Mouse (Mus musculus) thymus, postnatal 10 days (tissue): ENCODE data around the gene Pym1.

Experiments
- DNase-seq, 2 experiments: peaks; one replicate each; pipeline ENCODE4 v3.0.0; 2021; ENCODE audit warnings: low spot score in 2 of 2

Pym1 gene

DNA sequence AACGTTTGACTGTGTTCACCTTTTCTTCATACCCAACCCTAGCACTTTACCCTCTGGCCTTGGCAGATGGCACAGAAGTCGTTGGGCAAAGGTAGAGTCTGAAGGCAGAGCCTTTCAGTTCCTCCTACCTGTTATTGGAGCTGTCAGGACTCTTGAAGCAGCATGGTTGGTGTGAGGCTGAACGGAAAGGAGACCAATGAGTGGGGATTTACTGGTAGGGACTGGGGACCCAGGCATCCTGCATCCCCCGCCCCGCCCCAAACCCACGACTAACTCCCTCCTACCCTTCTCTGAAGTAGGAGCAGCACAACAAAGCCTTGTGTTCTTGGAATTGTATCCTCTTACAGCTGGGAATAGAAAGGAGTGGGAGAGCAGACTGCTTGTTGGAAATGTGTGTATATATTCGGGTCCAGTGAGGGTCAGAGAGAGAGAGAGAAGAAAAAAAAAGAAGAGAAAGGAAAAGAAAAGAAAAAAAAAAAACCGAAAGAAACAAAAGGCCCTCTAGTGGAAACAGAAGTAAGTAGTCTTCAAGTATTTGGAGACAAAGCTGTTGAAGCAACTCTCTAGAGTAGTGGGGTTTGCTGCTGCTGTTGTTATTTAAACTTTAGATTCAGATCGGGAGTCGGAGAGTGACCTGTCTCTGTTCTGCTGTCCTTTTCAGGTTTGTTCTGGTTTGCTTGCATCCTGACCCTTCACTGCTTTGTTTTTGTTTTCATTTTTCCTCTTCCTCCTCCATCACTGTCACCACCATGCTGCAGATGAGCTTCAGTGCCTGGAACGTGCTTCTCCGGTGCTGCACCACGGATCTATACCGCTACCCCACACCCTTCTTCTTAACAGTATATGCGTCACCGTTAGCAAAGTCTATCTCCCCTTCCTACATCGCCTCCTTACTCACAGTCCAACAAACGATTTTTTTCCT is 2.7 kb upstream of the Pym1 start, which contains the start of gene Dgka:
Dgka (minus strand) TSS at position 176 of the 922 bp plus-strand sequence.
- DNase-seq = peak; percentile 76

DNA sequence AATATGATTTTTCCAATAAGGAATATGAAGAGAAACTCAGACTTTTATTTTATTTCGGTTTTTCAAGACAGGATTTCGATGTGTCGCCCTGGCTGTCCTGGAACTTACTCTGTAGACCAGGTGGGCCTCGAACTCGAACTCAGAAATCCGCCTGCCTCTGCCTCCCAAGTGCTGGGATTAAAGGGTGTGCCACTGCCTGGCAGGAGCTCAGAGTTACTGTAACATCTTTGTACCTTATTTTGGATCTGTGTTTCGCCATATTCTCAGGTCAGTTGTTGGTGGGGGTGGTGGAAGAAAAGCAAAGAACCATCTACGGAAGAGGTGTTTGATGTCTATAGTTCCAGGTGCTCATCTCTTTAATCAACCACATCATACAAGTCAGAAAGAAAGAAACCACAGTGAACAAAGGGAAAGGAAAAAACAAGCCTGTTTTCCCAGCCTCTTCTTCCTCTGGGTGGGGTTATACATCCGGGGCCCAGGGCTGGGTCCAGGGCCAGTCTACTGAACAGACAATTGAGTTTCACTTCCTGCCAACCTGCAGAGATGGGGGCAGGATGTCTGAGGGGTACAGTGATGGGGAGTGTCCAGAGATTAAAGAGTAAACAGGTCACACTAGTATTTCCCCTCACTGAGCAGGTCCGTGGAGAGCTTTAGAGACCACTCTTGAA is 1.6 kb upstream of the Pym1 start:
- DNase-seq = peak; percentile 84 to 90

DNA sequence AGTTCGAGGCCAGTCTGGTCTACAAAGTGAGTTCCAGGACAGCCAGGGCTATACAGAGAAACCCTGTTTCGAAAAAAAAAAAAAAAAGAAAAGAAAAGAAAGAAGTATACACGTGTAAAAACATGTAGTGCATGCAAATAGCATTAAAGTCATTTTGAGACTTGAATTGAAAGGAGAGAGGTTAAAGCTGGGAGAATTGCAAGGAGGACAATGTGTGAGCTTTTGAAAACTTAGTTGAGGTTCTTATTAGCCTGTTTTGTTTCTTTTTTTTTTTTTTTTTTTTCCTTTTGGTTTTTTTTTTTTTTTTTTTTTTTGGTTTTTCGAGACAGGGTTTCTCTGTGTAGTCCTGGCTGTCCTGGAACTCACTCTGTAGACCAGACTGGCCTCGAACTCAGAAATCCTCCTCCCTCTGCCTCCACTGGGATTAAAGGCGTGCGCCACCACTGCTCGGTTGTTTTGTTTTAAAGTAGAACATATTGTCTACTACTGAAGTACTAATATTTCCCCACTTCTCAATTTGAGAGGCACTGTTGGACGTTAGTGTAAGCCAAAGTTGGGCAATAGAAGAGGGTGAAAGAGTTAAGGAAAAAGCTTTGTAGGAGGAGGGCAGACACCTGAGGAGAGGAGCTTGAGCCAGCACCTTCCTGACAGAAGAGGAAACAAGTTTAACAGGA is 580 bp upstream of the Pym1 start:
- no peak for DNase-seq

DNA sequence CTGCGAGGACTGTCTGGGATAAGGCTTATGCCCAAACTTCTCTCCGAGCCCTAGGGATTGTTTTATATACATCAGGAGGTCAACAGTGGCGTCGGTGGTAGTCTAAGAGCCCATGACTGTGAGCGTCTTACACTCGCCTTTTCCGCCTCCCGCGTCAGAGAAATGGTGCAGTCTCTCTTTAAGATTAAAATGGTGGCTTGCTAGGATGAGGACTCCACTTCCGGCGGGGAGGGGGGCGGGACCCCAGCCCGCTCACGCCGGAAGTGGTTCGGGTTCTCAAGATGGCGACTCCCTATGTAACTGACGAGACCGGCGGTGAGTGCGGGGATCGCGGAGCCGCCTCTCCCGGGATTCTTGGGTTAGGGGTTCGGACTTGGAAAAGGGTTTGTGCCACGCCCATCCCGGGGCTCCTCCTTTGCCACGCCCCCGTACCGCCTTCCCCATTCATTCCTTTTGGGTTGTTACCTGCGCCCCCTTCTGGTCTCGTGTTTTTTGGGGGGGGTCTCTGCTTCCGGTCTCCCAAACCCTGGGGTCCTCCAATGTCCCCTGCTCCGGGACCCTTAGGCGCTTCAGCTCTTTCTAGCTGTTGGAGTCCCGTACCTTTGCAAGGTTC is 669 bp downstream of the Pym1 start:
- peak; percentile 76 to 81 for DNase-seq

- DNase-seq = peak in 1 of 2 experiments; percentile 21
Observed at GRCm38 (mm10) chr10:128772895-128773294, 25.2 kb downstream of the Pym1 start.

DNA sequence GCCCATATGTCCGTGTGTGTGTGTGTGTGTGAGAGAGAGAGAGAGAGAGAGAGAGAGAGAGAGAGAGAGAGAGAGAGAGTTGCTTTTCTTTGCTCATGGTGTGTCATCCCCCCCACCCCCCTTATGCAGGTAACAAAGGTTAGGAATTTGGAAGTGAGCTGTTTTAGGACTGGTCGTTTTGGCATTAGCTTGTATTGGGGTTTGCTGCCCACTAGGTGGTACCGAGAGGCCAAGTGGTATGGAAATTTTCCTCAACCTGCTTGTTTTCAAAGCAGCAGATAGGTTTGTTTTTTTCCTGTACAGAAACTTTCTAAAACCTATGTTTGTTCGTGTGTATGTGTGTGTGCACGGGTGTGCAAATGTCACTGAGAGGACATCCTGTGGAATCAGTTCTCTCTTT is 26.0 kb downstream of the Pym1 start:
- DNase-seq = no peak

DNA sequence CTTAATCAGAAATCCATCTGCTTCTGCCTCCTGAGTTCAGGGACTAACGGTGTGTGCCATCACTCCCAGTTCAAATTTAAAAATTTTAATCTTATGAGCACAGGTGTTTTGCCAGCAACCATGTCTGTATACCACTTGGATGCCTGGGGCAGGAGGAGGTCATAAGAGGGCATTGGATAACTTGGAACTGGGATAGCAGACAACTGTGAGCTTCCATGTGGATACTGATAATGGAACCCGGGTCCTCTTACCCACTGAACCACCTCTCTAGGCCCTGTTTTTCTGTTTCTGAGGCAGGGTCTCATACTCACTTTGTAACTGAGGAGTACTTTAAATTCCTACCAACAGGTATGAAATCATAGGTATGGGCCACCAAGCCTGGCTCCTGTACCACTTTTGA is 30.8 kb downstream of the Pym1 start:
- DNase-seq = no peak

GRCm38 (mm10) chr10:128779011-128779795 is 31.5 kb downstream of the Pym1 start:
- DNase-seq = no peak

- DNase-seq = no peak
Observed at GRCm38 (mm10) chr10:128780200-128780599, 32.5 kb downstream of the Pym1 start.

- DNase-seq = no peak
Observed at GRCm38 (mm10) chr10:128790398-128791124, 42.9 kb downstream of the Pym1 start, which contains the start of gene Mmp19. Gene Mmp19, plus strand, starts transcription at chr10:128790910.

- no peak for DNase-seq
Observed at GRCm38 (mm10) chr10:128792041-128792440, 44.4 kb downstream of the Pym1 start.

DNA sequence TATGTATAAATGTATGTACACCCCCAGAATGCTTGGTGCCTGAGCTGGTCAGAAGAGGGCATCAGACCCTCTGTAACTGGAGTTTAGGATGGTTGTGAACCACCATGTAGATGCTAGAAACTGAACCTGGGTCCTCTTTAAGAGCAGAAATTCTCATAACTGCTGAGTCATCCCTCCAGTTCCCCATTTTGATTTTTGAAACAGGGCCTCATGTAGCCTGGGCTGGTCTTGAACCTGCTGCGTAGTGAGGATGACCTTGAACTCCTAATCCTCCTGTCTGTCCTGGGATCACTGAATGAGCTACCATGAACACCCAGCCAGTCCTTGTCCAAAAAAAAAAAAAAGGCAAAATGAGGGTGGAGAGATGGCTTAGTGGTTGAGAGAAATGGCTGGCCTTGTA is 45.6 kb downstream of the Pym1 start:
- DNase-seq = no peak

GRCm38 (mm10) chr10:128794391-128794790 is 46.7 kb downstream of the Pym1 start:
- no peak for DNase-seq

DNA sequence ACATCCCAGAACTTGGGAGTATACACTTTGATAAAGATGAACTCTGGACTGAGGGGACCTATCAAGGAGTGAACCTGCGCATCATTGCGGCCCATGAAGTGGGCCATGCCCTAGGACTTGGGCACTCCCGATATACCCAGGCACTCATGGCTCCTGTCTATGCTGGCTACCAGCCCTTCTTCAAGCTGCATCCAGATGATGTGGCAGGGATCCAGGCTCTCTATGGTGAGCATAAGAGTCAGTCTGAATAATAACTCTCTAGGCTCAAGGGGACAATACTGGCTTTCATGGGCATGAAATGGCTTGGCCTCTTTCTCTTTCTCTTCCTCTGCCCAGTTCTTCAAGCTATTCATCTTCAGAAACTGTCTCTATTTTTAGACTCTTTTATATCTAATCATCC is 47.9 kb downstream of the Pym1 start:
- no peak for DNase-seq

GRCm38 (mm10) chr10:128798676-128799075 is 51.0 kb downstream of the Pym1 start:
- DNase-seq = no peak

- no peak for DNase-seq
Observed at GRCm38 (mm10) chr10:128801981-128802495, 54.3 kb downstream of the Pym1 start.

GRCm38 (mm10) chr10:128802956-128803355 is 55.3 kb downstream of the Pym1 start:
- no peak for DNase-seq

DNA sequence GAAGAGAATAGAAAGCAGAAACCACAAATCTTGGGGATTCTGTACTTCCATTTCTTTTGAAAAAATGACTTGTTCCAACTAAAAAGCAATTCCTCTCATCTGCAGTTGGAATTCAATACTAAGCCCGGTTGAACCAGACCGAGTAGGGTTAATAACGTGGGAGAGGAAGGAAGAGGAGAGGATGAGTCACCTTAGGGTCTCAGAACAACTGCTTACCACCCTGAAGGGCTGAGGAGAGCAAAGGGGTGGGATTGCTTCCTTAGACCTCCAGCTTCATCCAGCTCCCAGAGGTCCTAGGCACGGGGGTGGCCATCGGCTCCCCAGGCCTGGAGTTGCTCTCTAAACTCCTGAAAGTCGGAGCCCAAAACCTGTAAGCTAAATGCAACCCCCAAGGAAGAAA is 55.7 kb downstream of the Pym1 start:
- DNase-seq = no peak

DNA sequence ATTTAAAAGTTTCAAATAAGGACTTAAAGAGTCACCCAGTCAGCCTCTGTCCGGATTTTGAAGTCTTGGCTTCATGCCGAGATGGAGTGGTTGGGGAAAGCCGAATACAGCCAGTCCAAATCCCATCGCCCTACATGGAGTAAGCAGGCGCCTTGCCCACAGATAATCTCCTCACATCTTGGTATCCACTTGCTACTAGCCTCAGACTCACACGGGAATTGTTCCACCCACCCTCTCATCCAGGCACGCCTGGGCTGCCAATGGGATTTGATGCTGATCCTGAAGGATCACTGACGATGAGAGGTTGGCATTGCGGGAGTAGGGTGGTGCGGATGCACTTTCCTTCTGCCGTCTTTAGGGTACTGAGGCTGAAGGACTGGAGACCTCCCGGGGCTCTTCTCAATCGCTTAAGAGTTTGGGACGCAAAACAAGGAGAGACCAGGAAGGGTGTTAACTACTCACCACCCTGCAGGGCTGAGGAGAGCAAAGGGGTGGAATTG is 56.1 kb downstream of the Pym1 start, which contains the start of gene Dnajc14:
Dnajc14 (plus strand) TSS at position 292 of the 500 bp plus-strand sequence.
- DNase-seq = peak in 1 of 2 experiments; percentile 16
